Mouse (Mus musculus): ENCODE data around the gene Fgf22. TPM values are rescaled to one million over a fixed set of nuclear protein-coding genes. Genes with fewer than 3 reads are reported as not detected.
A peak's percentile ranks its signal among the peaks of the same experiment; 100 is the strongest.

Fgf22 gene
- polyA plus RNA-seq, 1 experiment from 2014 or later = 1.8 TPM

GRCm38 (mm10) chr10:79798289-79798928 lies 43.5 kb downstream of the Fgf22 start:
- no peaks in the 10 kb centered on the region for H3K36me3 ChIP-seq (ENCODE audit: control insufficient read depth, insufficient read depth, low read length)
- no peaks in the 10 kb centered on the region for H3K9me3 ChIP-seq (replicated peaks; ENCODE audit: control insufficient read depth, low read length, poor library complexity, severe bottlenecking)
- H3K27ac ChIP-seq (ENCODE audit: low read length) = no peak overlapping the region
- H3K4me1 ChIP-seq (ENCODE audit: control insufficient read depth, insufficient read depth, low read length) = peaks cover 41% of the 10 kb centered on the region
- no peak for ATAC-seq
- no peaks in the 10 kb centered on the region for H3K27me3 ChIP-seq (ENCODE audit: control insufficient read depth, insufficient read depth, low read depth, low read length)
- no peak overlapping the region for H3K4me2 ChIP-seq (ENCODE audit: low read length)
- no peak overlapping the region for H3K4me3 ChIP-seq (ENCODE audit: low read depth, low read length)
- WGBS = 94% methylated on average over 12 of the region's 12 CpGs
- no peak overlapping the region for H3K9ac ChIP-seq (ENCODE audit: low read depth, low read length)

- Histone ChIP-seq H3K4me1 (ENCODE audit: control insufficient read depth, insufficient read depth, low read length) (peaks cover 51% of the 10 kb centered on the region), H3K27ac (ENCODE audit: low read length) (no peak overlapping the region), H3K9me3 (replicated peaks; ENCODE audit: control insufficient read depth, low read length, poor library complexity, severe bottlenecking) (no peaks in the 10 kb centered on the region), H3K9ac (ENCODE audit: low read depth, low read length) (no peak overlapping the region), H3K4me2 (ENCODE audit: low read length) (no peak overlapping the region), H3K27me3 (ENCODE audit: control insufficient read depth, insufficient read depth, low read depth, low read length) (no peaks in the 10 kb centered on the region), H3K36me3 (ENCODE audit: control insufficient read depth, insufficient read depth, low read length) (no peaks in the 10 kb centered on the region), H3K4me3 (ENCODE audit: low read depth, low read length) (no peak overlapping the region)
- 83% methylated on average over 11 of the region's 11 CpGs for WGBS
- no peak for ATAC-seq
Observed at GRCm38 (mm10) chr10:79800508-79800907, 45.6 kb downstream of the Fgf22 start.

- no peaks in the 10 kb centered on the region for H3K27me3 ChIP-seq (ENCODE audit: control insufficient read depth, insufficient read depth, low read depth, low read length)
- ATAC-seq = no peak
- no peak overlapping the region for H3K4me3 ChIP-seq (ENCODE audit: low read depth, low read length)
- peaks cover 48% of the 10 kb centered on the region for H3K4me1 ChIP-seq (ENCODE audit: control insufficient read depth, insufficient read depth, low read length)
- 21% methylated on average over 2 of the region's 3 CpGs for WGBS
- peak overlapping the region; percentile 84 for H3K27ac ChIP-seq (ENCODE audit: low read length)
- peak overlapping the region; percentile 21; the same call in 1 of the 2 replicates for H3K4me2 ChIP-seq (ENCODE audit: low read length)
- peak overlapping the region; percentile 32; the same call in 1 of the 2 replicates for H3K9ac ChIP-seq (ENCODE audit: low read depth, low read length)
- no peaks in the 10 kb centered on the region for H3K36me3 ChIP-seq (ENCODE audit: control insufficient read depth, insufficient read depth, low read length)
- no peaks in the 10 kb centered on the region for H3K9me3 ChIP-seq (replicated peaks; ENCODE audit: control insufficient read depth, low read length, poor library complexity, severe bottlenecking)
Observed at GRCm38 (mm10) chr10:79801837-79802236, 47.0 kb downstream of the Fgf22 start.

GRCm38 (mm10) chr10:79802331-79802971 lies 47.6 kb downstream of the Fgf22 start:
- Histone ChIP-seq H3K4me3 (ENCODE audit: low read depth, low read length) (no peak overlapping the region), H3K27me3 (ENCODE audit: control insufficient read depth, insufficient read depth, low read depth, low read length) (no peaks in the 10 kb centered on the region), H3K36me3 (ENCODE audit: control insufficient read depth, insufficient read depth, low read length) (no peaks in the 10 kb centered on the region), H3K9ac (ENCODE audit: low read depth, low read length) (peak overlapping the region; percentile 32), H3K27ac (ENCODE audit: low read length) (peak overlapping the region; percentile 84), H3K4me2 (ENCODE audit: low read length) (peak overlapping the region; percentile 21; the same call in 1 of the 2 replicates), H3K4me1 (ENCODE audit: control insufficient read depth, insufficient read depth, low read length) (peaks cover 43% of the 10 kb centered on the region), H3K9me3 (replicated peaks; ENCODE audit: control insufficient read depth, low read length, poor library complexity, severe bottlenecking) (no peaks in the 10 kb centered on the region)
- 31% methylated on average over 11 of the region's 11 CpGs for WGBS
- ATAC-seq = no peak

- peaks cover 6% of the 10 kb centered on the region for H3K36me3 ChIP-seq (ENCODE audit: control insufficient read depth, insufficient read depth, low read length)
- no peaks in the 10 kb centered on the region for H3K9me3 ChIP-seq (replicated peaks; ENCODE audit: control insufficient read depth, low read length, poor library complexity, severe bottlenecking)
- peak overlapping the region; percentile 54 for H3K4me2 ChIP-seq (ENCODE audit: low read length)
- peaks cover 40% of the 10 kb centered on the region for H3K4me1 ChIP-seq (ENCODE audit: control insufficient read depth, insufficient read depth, low read length)
- H3K27ac ChIP-seq (ENCODE audit: low read length) = peak overlapping the region; percentile 84
- WGBS = 2% methylated on average over 29 of the region's 29 CpGs
- peak overlapping the region; percentile 13 for H3K4me3 ChIP-seq (ENCODE audit: low read depth, low read length)
- H3K27me3 ChIP-seq (ENCODE audit: control insufficient read depth, insufficient read depth, low read depth, low read length) = no peaks in the 10 kb centered on the region
- peak overlapping the region; percentile 32; the same call in 1 of the 2 replicates for H3K9ac ChIP-seq (ENCODE audit: low read depth, low read length)
- peak; percentile 89 for ATAC-seq
Observed at GRCm38 (mm10) chr10:79803716-79804323, 48.9 kb downstream of the Fgf22 start.

GRCm38 (mm10) chr10:79805636-79806035 lies 50.8 kb downstream of the Fgf22 start:
- Histone ChIP-seq H3K27ac (ENCODE audit: low read length) (peak overlapping the region; percentile 28; the same call in 1 of the 2 replicates), H3K9me3 (replicated peaks; ENCODE audit: control insufficient read depth, low read length, poor library complexity, severe bottlenecking) (no peaks in the 10 kb centered on the region), H3K9ac (ENCODE audit: low read depth, low read length) (no peak overlapping the region), H3K4me2 (ENCODE audit: low read length) (no peak overlapping the region), H3K4me3 (ENCODE audit: low read depth, low read length) (no peak overlapping the region), H3K4me1 (ENCODE audit: control insufficient read depth, insufficient read depth, low read length) (peaks cover 40% of the 10 kb centered on the region), H3K36me3 (ENCODE audit: control insufficient read depth, insufficient read depth, low read length) (peaks cover 12% of the 10 kb centered on the region), H3K27me3 (ENCODE audit: control insufficient read depth, insufficient read depth, low read depth, low read length) (no peaks in the 10 kb centered on the region)
- 78% methylated on average over 11 of the region's 11 CpGs for WGBS
- no peak for ATAC-seq

- H3K4me3 ChIP-seq (ENCODE audit: low read depth, low read length) = no peak overlapping the region
- no peak overlapping the region for H3K9ac ChIP-seq (ENCODE audit: low read depth, low read length)
- ATAC-seq = no peak
- no peaks in the 10 kb centered on the region for H3K9me3 ChIP-seq (replicated peaks; ENCODE audit: control insufficient read depth, low read length, poor library complexity, severe bottlenecking)
- H3K4me2 ChIP-seq (ENCODE audit: low read length) = no peak overlapping the region
- WGBS = 92% methylated on average over 9 of the region's 9 CpGs
- H3K27me3 ChIP-seq (ENCODE audit: control insufficient read depth, insufficient read depth, low read depth, low read length) = no peaks in the 10 kb centered on the region
- H3K4me1 ChIP-seq (ENCODE audit: control insufficient read depth, insufficient read depth, low read length) = peaks cover 40% of the 10 kb centered on the region
- H3K36me3 ChIP-seq (ENCODE audit: control insufficient read depth, insufficient read depth, low read length) = peaks cover 16% of the 10 kb centered on the region
- no peak overlapping the region for H3K27ac ChIP-seq (ENCODE audit: low read length)
Observed at GRCm38 (mm10) chr10:79806331-79806730, 51.5 kb downstream of the Fgf22 start.

GRCm38 (mm10) chr10:79806972-79807371 lies 52.1 kb downstream of the Fgf22 start:
- H3K4me3 ChIP-seq (ENCODE audit: low read depth, low read length) = no peak overlapping the region
- peaks cover 33% of the 10 kb centered on the region for H3K4me1 ChIP-seq (ENCODE audit: control insufficient read depth, insufficient read depth, low read length)
- no peak for ATAC-seq
- H3K36me3 ChIP-seq (ENCODE audit: control insufficient read depth, insufficient read depth, low read length) = peaks cover 20% of the 10 kb centered on the region
- H3K4me2 ChIP-seq (ENCODE audit: low read length) = no peak overlapping the region
- H3K9me3 ChIP-seq (replicated peaks; ENCODE audit: control insufficient read depth, low read length, poor library complexity, severe bottlenecking) = no peaks in the 10 kb centered on the region
- WGBS = 81% methylated on average over 10 of the region's 10 CpGs
- no peak overlapping the region for H3K27ac ChIP-seq (ENCODE audit: low read length)
- no peak overlapping the region for H3K9ac ChIP-seq (ENCODE audit: low read depth, low read length)
- H3K27me3 ChIP-seq (ENCODE audit: control insufficient read depth, insufficient read depth, low read depth, low read length) = no peaks in the 10 kb centered on the region

- Histone ChIP-seq H3K9ac (ENCODE audit: low read depth, low read length) (no peak overlapping the region), H3K27ac (ENCODE audit: low read length) (peak overlapping the region; percentile 5; the same call in 1 of the 2 replicates), H3K4me2 (ENCODE audit: low read length) (no peak overlapping the region), H3K4me1 (ENCODE audit: control insufficient read depth, insufficient read depth, low read length) (peaks cover 25% of the 10 kb centered on the region), H3K9me3 (replicated peaks; ENCODE audit: control insufficient read depth, low read length, poor library complexity, severe bottlenecking) (no peaks in the 10 kb centered on the region), H3K4me3 (ENCODE audit: low read depth, low read length) (no peak overlapping the region), H3K36me3 (ENCODE audit: control insufficient read depth, insufficient read depth, low read length) (peaks cover 24% of the 10 kb centered on the region), H3K27me3 (ENCODE audit: control insufficient read depth, insufficient read depth, low read depth, low read length) (no peaks in the 10 kb centered on the region)
- WGBS = 47% methylated on average over 11 of the region's 11 CpGs
- ATAC-seq = no peak
Observed at GRCm38 (mm10) chr10:79807826-79808225, 53.0 kb downstream of the Fgf22 start.

Data from midbrain, embryonic 16.5 days (tissue).